Mouse (Mus musculus) lung, postnatal 10 days (tissue): ENCODE data around the gene AK157302.
"Not testable (repeated sequence)": the region's sequence is repeated elsewhere in the genome, so short reads cannot be mapped to it uniquely, and the experiment has no call there.

Experiments used
- DNase-seq: peaks from one replicate; pipeline ENCODE4 v3.0.0; 2021

The AK157302 gene

DNA sequence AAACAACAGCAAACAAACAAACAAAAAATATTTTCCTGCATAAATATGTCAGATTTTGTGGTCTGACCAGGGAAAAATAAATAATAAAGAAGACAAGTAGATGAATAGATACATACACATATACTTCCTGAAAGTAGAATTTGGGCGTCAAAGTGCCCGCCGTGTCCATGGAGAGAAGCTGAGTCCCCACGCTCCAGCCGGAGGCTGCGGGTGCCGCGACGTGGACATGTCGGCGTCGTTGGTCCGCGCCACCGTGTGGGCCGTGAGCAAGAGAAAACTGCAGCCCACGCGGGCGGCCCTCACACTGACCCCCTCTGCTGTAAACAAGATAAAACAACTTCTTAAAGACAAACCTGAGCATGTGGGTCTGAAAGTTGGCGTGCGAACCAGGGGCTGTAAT, at the start of gene AK157302:
Gene AK157302, plus strand, starts transcription at position 144 of the 400 bp plus-strand sequence.
- DNase-seq = no peak

DNA sequence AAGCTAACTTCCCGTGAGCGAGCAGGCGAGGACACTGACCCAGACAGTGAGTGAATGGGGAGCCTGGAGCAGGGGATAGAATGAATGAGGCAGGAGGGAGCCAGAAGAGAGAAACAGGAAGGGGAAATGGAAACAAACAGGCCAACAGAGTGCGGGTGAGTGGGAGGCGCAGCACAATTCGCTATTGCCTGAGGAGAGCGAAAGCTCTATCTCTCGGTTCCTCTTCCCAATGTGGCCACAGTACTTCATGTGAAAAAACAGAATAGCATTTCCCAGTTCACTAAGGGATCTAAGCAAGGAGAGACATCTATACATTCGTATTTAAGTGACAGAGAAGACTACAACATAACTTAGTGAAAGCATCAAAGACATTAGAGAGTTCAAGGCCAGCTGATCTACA, 48.2 kb upstream of the AK157302 start:
- no peak for DNase-seq

DNA sequence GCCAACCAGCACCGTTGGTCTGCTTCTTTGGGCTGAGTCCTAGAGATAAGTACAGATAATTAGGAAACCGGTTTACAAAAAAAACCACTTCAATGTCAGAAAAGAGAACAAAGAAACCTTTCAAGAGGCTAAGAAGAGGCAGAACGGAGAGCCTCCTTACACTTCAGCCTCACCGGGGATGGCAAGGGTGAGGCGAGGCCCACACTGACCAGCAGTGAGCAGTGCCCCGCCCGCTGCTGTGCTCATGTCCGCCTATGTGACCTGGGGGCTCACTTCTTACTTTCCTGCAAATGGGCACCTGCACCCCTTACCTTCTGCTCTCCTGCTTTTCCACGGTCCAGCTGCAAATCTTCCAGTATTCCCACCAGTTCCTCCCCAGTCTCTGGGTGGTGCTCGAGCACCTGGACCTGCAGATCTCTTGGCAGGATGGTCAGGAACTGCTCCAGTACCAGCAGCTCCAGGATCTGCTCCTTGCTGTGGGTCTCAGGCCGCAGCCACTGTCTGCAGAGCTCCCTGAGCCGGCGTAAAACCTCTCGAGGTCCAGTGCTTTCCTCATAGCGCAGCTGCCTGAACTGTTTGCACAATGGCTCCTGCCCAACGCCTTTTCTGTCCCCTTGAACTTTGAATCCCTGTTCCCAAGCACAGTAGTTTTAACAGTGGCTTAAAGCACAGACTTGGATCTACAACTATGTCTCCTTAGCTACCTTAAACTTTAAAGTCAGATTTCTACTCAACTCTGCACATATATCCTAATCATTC, 47.0 kb upstream of the AK157302 start:
- no peak for DNase-seq

DNA sequence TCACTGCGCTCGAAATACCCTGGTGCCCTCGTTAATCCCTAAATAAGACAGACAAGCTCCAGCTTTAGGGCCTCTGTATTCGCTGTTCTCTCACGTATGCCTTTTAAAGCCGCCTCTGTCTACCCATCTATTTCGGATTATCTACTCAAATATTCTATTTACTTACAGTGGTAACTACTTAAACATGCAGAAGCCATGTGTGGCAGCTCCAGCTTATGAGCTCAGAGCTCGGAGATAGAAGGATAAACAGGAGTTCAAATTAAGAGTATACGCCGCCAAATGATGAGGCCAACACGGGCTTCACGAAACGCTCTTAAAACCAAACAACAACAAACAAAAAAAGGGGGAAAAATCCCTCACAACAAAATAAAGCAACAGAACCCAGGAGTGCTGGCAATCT, 42.0 kb upstream of the AK157302 start:
- no peak for DNase-seq

DNA sequence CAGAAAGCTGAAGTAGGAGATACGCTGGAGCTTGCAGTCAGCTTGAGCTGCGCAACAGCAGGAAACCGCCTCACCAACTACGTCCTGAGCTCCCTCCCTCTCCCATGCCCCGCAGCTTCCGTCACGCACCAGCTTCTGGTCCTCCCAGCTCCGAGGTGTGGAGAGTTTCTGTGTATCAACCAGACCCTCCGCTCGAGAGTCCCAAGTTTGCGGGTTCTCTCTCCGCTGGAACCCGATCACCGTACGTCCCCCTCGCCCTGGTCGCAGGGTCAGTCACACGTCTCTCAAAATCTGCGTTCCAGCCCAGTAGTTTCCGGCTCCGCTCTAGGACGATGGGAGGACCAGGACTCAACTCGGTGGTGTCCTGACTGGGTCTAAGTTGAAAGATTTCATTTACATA, 41.6 kb upstream of the AK157302 start, which contains the start of gene Zscan26:
Gene Zscan26, minus strand, starts transcription at position 282 of the 400 bp plus-strand sequence.
- DNase-seq = peak; percentile 87

DNA sequence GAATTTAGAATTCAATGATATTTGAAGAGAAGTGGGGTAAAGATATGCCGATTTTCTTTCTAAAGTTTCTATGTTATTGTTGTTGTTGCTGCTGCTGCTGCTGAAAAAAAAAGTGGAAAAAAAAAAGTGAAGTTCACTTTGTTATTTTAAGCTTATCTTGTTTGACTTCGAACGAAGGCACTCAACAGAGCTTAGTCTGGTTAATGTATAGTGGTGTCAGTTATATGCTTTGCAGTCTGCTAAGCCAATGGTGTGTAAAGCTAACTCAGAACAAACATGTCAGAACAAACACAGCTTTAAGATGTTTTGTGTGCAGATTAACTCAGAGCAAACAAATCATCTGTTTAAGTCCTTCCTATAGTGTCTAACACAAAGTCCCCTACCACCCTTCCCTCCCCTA, 40.9 kb upstream of the AK157302 start:
- no peak for DNase-seq

DNA sequence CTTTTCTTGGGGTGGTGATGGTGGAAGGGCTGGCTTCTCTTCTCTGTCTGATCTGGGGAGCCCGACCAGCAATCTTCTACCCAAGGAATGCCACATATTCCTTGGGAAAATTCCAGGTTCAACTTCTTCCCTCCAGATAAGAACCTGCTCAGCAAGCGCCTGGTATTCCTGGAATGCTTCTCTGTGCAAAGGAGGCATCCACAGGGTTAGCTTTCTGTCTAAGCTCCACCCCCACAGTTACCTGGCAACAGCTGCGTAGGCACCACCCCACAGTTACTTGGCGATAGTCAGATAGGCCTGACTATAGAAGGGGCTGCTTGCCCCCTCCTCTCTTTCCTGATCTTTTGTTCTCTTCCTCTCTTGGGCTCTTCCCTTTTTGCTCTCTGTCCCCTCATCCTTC, 38.7 kb upstream of the AK157302 start:
- DNase-seq = peak; percentile 46

DNA sequence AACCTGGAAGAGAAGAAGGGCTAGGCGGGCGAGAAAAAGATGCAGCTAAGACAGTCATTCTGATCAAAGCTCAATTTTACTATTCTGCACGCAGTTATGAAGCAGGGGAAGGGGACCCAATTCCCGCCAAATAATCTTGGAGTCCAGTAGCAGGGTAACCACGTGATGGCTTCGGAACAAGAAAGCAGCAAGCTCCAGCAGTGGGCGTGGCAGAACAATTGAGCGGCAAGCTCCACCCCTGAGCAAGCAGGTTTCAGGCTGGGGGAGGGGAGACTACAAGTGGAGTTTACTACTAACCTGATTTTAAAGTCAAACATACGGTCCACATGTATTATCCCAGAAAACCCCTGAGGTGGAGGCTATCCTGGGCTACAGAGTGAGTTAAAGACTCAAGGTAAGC, 32.5 kb upstream of the AK157302 start:
- not testable (repeated sequence) for DNase-seq

DNA sequence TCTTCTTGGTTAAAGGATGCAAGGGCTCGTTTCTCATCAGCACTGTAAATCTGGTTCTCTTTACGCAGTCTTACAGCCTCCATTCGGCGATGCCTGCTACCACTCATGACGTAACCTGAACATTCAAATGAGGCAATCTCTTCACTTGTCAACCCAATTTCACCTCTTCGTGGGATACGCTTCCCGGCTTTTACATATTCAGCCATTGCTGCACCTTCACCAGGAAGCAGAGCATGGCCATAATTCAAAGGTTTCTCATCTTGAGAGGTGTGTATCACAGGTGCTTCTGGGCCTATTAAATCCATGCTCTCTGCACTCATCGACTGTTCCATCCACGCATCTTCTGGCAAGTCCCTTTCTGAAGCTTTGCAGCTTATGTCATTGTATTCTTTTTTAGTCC, 27.7 kb upstream of the AK157302 start:
- DNase-seq = no peak

DNA sequence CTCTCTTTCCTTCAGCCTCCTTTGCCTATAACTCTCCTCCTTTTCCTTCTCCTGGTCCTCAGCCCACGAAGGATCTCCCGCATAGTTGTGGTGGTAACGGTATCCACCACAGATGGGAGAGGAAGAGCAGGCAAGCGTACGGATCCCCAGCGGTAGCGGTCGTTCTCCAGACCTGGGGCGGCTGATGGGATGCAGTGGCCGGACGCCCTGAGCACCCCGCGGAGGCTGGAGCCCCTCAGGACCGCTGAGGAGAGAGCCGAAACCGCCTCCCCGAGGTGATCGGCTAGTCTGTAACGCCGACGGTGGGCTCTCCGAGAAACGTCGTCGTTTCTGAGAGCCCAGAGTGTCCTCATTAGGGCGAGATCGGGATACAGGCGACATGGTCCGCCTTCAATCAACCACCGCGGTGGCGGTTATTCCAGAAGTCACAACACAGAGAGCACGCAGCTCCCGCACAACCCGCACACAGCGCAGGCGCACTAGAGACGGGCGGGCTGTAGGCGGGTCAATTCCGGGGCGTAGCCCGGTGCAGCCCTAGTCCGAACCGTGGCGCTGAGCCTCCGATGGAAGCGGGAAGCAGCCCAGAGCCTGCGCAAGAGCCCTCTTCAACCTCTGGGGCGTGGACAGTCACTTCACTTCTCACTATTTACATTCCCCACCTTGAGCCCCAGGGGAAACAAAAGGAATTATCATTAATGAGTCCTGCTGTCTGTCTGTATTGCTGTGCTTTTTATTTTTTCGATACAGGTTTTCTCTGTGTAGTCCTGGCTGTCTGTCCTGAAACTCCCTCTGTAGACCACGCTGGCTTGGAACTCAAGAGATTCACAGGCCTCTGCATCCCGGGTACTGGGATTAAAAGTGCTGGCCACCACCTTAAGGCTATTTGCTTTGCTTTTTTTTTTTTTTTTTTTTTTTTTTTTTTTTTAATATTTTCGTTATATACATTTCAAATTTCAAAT, 26.7 kb upstream of the AK157302 start, which contains the start of gene Nkapl:
Gene Nkapl, minus strand, starts transcription at position 449 of the 959 bp plus-strand sequence.
- peak; percentile 88 for DNase-seq

DNA sequence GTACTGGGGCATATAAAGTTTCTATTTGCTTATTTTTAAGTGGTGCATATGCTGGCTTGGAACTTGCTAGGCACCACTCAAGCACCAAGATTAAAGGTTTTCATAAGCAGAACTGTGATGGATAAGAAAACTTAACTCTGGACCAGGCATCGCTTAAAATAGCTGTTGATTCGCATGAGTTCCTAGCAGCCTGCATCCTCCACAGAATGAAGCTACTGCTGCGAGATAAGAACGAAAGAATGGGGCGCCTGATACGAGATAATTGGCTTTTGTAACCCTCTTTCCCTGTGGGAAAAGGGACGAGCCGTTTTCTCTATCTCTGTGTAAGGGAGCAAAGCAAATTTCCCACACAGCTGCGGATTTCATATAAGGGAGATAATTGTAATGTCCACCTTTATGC, 25.9 kb upstream of the AK157302 start:
- no peak for DNase-seq

DNA sequence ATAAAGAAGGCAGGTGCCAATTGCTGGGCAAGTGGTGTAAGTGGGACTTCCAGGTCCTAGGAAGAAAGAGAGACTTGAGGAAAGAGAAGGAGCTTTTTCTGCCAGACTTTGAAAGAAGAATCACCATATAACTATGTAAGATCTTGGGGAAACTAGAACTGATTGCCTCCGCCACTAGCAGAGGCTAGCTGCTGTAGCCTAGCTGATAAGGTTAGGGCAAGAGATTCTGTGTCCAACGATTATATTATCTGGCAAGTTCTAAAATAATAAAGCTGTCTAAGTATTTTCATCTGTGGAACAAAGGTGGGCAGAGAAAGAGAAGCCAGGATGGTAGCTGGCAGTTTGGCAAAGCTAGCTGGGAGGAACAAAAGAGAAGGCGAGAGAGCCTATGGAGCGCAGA, 22.6 kb upstream of the AK157302 start:
- DNase-seq = no peak

DNA sequence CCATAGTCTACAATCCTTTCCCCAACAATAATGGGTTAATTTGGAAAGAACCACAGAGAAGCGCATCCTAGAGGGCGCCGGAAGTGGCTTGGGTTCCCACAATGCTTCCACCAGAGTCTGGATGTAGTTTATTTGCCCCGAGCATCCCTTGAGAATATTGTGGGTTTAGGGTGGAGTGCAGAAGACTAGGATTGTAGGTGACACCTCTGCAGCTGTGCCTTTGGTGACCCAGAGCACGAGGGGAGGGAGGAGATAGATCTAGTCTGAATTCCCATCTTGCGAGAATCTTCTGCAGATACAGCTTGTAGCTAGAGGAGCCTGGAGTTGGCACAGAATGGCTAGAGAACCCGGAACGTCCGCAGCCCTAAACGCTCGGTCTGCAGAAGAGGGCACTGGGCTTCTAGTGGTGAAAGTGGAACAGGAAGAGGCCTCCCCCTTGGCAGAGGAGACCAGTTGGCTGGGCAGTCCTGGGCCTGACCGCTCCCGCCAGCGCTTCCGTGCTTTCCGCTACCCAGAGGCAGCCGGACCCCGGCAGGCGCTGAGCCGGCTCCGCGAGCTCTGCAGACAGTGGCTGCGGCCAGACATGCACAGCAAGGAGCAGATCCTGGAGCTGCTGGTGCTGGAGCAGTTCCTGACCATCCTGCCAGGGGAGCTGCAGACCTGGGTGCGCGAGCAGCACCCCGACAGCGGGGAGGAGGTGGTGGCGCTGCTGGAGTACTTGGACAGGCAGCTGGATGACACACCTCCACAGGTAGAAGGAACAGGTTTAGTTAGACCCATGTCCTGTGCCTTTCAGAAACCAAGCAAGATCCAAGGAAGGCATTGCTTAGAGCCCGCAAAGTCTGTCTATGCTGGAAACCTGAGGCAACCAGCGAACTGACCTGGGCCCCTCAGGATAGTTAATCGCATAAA, 16.0 kb upstream of the AK157302 start, which contains the start of the genes Zkscan4 and Gm10065:
Gene Zkscan4, plus strand, starts transcription at position 149 of the 912 bp plus-strand sequence.
Gene Gm10065, minus strand, starts transcription at position 683 of the 912 bp plus-strand sequence.
- DNase-seq = peak; percentile 84

DNA sequence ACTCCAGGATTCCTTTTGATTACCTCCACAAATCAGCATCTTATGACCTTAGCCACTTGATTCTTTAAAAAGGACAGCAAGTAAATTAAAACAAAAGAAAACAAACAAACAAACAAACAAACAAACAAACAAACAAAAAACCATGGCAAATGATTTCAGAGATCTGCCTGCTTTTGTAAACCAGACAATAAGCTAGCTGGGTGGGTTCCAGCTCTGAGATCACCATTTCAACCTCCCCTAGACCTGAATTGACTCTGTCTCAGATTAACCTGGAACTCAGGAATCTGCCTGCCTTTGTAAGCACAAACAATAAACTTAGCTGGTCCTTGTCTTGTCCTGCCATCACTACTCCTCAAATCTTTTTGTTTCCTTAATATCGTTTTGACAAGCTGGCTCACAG, 8.1 kb upstream of the AK157302 start:
- DNase-seq = no peak

DNA sequence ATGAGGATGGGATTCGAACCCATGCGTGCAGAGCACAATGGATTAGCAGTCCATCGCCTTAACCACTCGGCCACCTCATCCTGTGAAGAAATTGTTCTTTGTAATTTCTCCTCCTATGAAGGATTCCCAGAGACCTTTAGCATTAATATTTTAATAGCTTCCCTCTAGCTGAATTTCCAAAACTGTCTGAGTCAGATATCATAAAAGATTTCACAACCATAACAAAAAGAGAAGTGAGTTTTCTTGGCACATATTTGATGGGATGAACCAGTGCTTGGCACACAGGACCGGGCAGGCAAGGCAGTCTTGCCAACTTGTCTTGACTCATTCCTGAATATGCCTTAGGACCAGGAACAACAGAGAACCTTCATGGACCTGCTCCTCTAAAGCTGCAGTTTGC, 2.2 kb upstream of the AK157302 start:
- DNase-seq = no peak

DNA sequence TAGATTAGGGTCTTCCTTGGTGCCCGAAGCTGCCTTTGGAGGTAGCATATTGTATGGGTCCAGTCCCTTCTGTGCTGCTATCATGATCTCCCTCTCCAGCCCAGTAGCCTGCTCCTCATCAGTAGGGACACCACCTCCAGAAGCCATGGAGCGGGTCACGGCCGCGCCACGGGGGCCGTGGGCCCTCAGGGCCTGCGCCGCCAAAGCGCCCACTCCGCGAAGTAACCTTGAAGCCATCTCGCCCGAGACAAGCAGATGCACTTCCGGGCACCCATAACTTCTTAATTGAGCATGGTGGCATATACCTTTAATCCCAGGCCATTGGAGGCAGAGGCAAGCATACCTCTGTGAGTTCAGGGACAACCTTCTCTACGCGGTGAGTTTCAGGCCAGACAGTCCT, 6.2 kb downstream of the AK157302 start, which contains the start of gene Gm11273:
Gene Gm11273, minus strand, starts transcription at position 237 of the 400 bp plus-strand sequence.
- not testable (repeated sequence) for DNase-seq

DNA sequence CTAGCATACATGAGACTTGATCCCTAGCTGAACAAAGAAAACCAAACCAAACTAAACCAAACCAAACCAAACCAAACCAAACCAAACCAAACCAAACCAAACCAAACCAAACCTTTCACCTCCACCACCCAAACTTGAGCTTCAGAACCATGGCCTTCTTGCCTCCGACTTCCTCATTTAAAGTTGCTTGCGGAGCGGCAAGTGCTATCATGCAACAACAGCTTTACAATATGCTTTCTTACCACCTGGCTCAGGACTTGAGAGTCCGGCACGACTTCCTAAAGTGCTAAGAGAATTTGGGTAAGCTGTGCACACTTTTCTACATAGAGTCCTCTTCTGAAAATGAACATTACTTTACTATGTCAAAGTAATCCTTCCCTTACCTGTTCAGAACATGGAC, 7.3 kb downstream of the AK157302 start:
- no peak for DNase-seq

DNA sequence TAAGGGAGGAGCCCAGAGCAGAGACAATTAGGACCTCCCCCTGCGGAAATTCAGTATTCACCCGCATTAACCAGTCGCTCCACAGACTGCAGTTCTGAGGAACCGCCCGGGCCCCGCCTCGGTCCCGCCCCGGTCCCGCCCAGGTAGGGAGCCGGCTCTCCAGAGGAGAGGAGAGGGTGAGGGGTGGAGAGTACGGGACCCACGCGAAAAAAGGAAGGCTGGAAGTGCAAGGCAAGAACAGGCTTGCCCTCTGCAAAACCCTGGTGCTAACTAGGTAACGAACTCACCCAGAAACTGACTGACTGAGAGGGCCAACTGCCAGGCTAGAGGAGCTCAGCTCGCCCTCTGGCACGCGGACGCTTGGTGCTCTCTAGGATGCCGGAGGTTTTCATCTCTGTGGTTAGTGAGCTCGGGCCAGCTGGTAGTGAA, 11.2 kb downstream of the AK157302 start:
- peak; percentile 90 for DNase-seq

DNA sequence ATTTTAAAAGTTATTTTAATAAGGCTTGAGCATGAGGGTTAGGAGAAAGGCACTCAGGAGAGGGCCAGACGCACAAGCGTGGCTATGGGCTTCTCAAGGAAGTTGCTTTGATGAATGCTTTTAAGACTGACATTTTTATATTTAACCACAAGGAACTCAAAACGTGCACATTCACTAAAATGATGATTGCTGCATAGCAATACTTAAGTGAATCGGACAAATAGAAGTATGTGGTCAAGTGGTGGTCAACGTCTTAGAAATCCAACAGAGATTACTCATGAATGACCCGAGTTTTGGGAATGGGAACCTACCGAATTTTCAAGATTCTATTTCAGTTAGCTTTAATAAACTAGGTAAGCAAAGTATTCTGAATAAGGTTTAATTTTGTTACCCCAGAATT, 35.1 kb downstream of the AK157302 start:
- no peak for DNase-seq

DNA sequence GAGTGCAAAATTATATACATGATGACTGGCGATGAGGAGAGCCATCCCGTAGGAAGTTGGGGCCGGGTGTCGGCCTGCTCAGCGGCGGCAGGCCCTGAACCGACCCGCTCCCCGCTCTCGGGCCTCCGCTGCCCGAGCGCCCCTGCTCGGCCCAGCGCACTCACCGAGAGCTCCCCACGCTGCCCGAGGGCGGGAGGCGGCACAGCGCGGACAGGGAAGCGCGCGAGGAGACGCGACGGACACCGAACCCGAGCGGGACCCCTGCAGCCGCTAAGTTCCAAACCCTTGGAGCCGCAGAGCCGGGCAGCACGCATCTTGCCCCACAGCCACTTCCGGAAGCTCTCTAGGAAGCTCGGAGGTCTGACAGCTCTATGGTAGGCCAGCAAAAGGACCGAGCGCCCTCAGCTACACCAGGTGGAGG, 35.8 kb downstream of the AK157302 start, which contains the start of gene Zkscan8:
Gene Zkscan8, minus strand, starts transcription at position 340 of the 421 bp plus-strand sequence.
- DNase-seq = peak; percentile 91

DNA sequence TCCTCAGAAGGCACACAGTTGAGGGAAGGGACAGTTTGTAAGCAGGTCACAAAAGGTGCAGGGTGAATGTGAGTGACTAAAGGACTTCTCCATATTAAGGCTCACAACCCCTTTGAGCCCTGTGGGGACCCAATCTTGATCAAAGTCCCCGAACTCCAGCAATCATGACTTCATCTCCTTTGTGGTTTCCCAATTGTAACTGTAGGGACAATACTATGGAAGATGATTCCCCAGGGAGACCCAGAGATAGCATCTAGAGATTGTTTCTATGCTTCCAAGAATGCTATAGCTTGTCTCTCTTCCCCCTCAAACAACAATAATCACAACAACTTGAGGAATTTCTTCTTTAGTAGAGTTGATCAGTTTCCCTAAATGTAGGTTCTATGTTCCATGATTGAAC, 47.7 kb downstream of the AK157302 start, which contains the start of gene Olfr1366:
Gene Olfr1366, minus strand, starts transcription at position 101 of the 400 bp plus-strand sequence.
- no peak for DNase-seq
